Mouse (Mus musculus) erythroblast, embryonic 14.5 days (primary cell): Measurements from ENCODE around the gene Grik4.

ENCODE experiments used
- GATA1 ChIP-seq: IDR thresholded peaks from 2 replicates; pipeline ENCODE4 v1.6.1; 2012; ENCODE audit warnings: low read length, inconsistent platforms, mixed read lengths
- TAL1 ChIP-seq: IDR thresholded peaks from 3 replicates; pipeline ENCODE4 v1.6.1; 2012; ENCODE audit warnings: low read length, inconsistent platforms, mixed read lengths

DNA sequence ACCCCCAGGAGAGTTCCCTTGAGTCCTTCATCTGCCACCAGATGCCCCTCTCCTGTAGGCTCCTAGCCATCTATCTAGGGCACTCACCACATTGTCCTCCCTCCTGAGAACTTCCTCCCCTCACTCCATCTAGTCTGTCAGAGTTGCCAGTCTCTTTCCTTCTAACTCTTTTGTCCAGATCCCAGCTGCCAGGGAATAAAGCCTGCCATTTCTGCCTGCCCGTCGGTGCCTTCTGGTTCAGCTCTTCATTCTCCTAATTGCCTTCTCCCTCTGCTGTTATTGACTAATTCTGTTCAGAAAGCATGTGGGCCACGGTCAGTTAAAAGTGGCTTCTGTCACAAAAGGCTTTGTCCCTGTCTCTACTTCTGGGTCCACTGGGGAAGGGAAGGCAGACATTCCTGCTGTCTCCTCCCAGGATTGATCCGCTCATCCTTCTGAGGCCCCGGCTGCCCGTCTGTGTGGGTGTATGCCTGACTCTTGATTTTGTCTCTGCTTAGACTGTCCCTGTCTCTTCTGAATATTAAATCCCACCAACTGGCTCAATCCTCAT lies 318.0 kb downstream of the Grik4 start:
- no peak for TF ChIP-seq GATA1
- no peak for TF ChIP-seq TAL1
